ENCODE assay signal across 8 mouse cellular contexts in genomic region chr7:80535009-80535744, GRCm38 (mm10). TPM values are rescaled to one million over a fixed set of nuclear protein-coding genes. Genes with fewer than 3 reads are reported as not detected.
A peak's percentile ranks its signal among the peaks of the same experiment; 100 is the strongest.
DNase-seq lines count a peak whose midpoint lies in the region; ATAC-seq lines count a peak whose summit lies in the region.

Gene Blm, minus strand, starts transcription at chr7:80535119.

- H3K4me1 ChIP-seq in hindbrain, embryonic 11.5 days (replicated peaks; ENCODE audit: control insufficient read depth, insufficient read depth, low read length), result no peaks in the 10 kb centered on the region

- H3K27ac ChIP-seq in hindbrain, embryonic 11.5 days (ENCODE audit: low read depth, low read length), result peak within 1 kb of the TSS; percentile 70

- no peaks in the 10 kb centered on the region for H3K27me3 ChIP-seq in hindbrain, embryonic 11.5 days (ENCODE audit: control insufficient read depth, insufficient read depth, low read length)

- H3K4me2 ChIP-seq in hindbrain, embryonic 11.5 days (replicated peaks; ENCODE audit: low read depth, low read length), result peak within 1 kb of the TSS; percentile 96

- peak within 1 kb of the TSS; percentile 62 for H3K4me3 ChIP-seq in hindbrain, embryonic 11.5 days (ENCODE audit: low read depth, low read length)

- peak; percentile 100 for ATAC-seq in hindbrain, embryonic 11.5 days (ENCODE audit: low FRiP score)

- WGBS in hindbrain, embryonic 11.5 days, result 1% methylated on average over 43 of the region's 43 CpGs

- no peaks in the 10 kb centered on the region for H3K9me3 ChIP-seq in hindbrain, embryonic 11.5 days (ENCODE audit: control insufficient read depth, low read length)

- no peaks in the 10 kb centered on the region for H3K36me3 ChIP-seq in hindbrain, embryonic 11.5 days (ENCODE audit: control insufficient read depth, insufficient read depth, low read length)

- DNase-seq in Muller cell, postnatal 12 days (ENCODE audit: inconsistent ontology term), result peak; percentile 98
- peak; percentile 97 for DNase-seq in cerebellum, adult 9-11 months
- DNase-seq in frontal cortex, adult 2 months (ENCODE audit: extremely low spot score in 1 of 2, low spot score in 1 of 2), result peak; percentile 96 to 98
- DNase-seq in hindbrain, embryonic 11.5 days (ENCODE audit: low spot score), result peak; percentile 96
- peak; percentile 92 to 96 for DNase-seq in layer of hippocampus, postnatal 10 days (ENCODE audit: low spot score in 2 of 2)
- peak; percentile 98 for DNase-seq in lung, postnatal 10 days
- DNase-seq in ovary, postnatal 36 days (ENCODE audit: low spot score), result peak; percentile 94
- DNase-seq in thymus, postnatal 25 days, result peak; percentile 97

- H3K9ac ChIP-seq in hindbrain, embryonic 11.5 days (ENCODE audit: low read depth, low read length), result peak within 1 kb of the TSS; percentile 76

RNA-seq across cellular contexts. Expression of gene Blm, which starts in this region (rescaled TPM):
- 3.9 and 4.8 TPM in 2 replicates for polyA plus RNA-seq in frontal cortex, adult 2 months (2012; rRNA removed)
- polyA plus RNA-seq in hindbrain, embryonic 11.5 days (2014; fragmentation: Nextera tagmentation; extraction: Ambion mirVana), result 33.7 and 34.0 TPM in 2 replicates
- 1 to 10 TPM; 7.0 to 8.1 TPM for total RNA-seq in layer of hippocampus, postnatal 10 days (2021)

Comparison
In these comparisons a context has a peak if more than half of its experiments do, and no peak if none do; other contexts are left out.
1. Peak in every context shown above with its lines: DNase-seq, ATAC-seq, H3K4me3 ChIP-seq and H3K27ac ChIP-seq.